Mouse (Mus musculus): Measurements from ENCODE around the gene Colgalt1. TPM values are rescaled to one million over a fixed set of nuclear protein-coding genes. Genes with fewer than 3 reads are reported as not detected.

The Colgalt1 gene
- polyA plus RNA-seq, 1 experiment from 2014 or later: 98.9 TPM

GRCm38 (mm10) chr8:71601939-71602665 is 8.7 kb upstream of the Colgalt1 start:
- peaks cover 30% of the 10 kb centered on the region for H3K27me3 ChIP-seq
- H3K9ac ChIP-seq: peak overlapping the region; percentile 12; the same call in 1 of the 2 replicates
- peak overlapping the region; percentile 40 for H3K4me3 ChIP-seq (replicated peaks)
- H3K27ac ChIP-seq (replicated peaks): no peak overlapping the region
- no peaks in the 10 kb centered on the region for H3K9me3 ChIP-seq (replicated peaks)
- H3K4me1 ChIP-seq: peaks cover 21% of the 10 kb centered on the region
- 0 out of 2 replicates have a peak, but pooled peaks cover 5% of the 10 kb centered on the region for H3K36me3 ChIP-seq
- WGBS: 2% methylated on average over 65 of the region's 65 CpGs
- H3K4me2 ChIP-seq (replicated peaks): peak overlapping the region; percentile 67
- peak; percentile 5; the same call in 1 of the 2 replicates for ATAC-seq (ENCODE audit: insufficient number of reproducible peaks, low FRiP score, low TSS enrichment, low read depth)

- Histone ChIP-seq H3K9ac (peak overlapping the region; percentile 12; the same call in 1 of the 2 replicates), H3K27ac (replicated peaks) (0 out of 2 replicates have a peak overlapping the region, but pooled peaks have one; percentile 34), H3K4me1 (peaks cover 19% of the 10 kb centered on the region), H3K9me3 (replicated peaks) (no peaks in the 10 kb centered on the region), H3K4me2 (replicated peaks) (peak overlapping the region; percentile 67), H3K4me3 (replicated peaks) (peak overlapping the region; percentile 40), H3K27me3 (peaks cover 30% of the 10 kb centered on the region), H3K36me3 (0 out of 2 replicates have a peak, but pooled peaks cover 5% of the 10 kb centered on the region)
- peak; percentile 77 for ATAC-seq (ENCODE audit: insufficient number of reproducible peaks, low FRiP score, low TSS enrichment, low read depth)
- 2% methylated on average over 32 of the region's 32 CpGs for WGBS
These were observed 8.0 kb upstream of the Colgalt1 start for GRCm38 (mm10) chr8:71602666-71603334.

- no peak for ATAC-seq (ENCODE audit: insufficient number of reproducible peaks, low FRiP score, low TSS enrichment, low read depth)
- no peak overlapping the region for H3K27ac ChIP-seq (replicated peaks)
- peaks cover 30% of the 10 kb centered on the region for H3K27me3 ChIP-seq
- no peak overlapping the region for H3K4me2 ChIP-seq (replicated peaks)
- no peak overlapping the region for H3K4me3 ChIP-seq (replicated peaks)
- H3K4me1 ChIP-seq: peaks cover 19% of the 10 kb centered on the region
- no peak overlapping the region for H3K9ac ChIP-seq
- H3K36me3 ChIP-seq: 0 out of 2 replicates have a peak, but pooled peaks cover 5% of the 10 kb centered on the region
- WGBS: 55% methylated on average over 7 of the region's 7 CpGs
- no peaks in the 10 kb centered on the region for H3K9me3 ChIP-seq (replicated peaks)
These were observed 6.8 kb upstream of the Colgalt1 start for GRCm38 (mm10) chr8:71604021-71604420.

GRCm38 (mm10) chr8:71612141-71612540 is 1.3 kb downstream of the Colgalt1 start:
- H3K4me3 ChIP-seq (replicated peaks): peak overlapping the region; percentile 88
- no peaks in the 10 kb centered on the region for H3K9me3 ChIP-seq (replicated peaks)
- ATAC-seq (ENCODE audit: insufficient number of reproducible peaks, low FRiP score, low TSS enrichment, low read depth): no peak
- H3K27ac ChIP-seq (replicated peaks): no peak overlapping the region
- H3K36me3 ChIP-seq: peaks cover 39% of the 10 kb centered on the region
- H3K27me3 ChIP-seq: no peaks in the 10 kb centered on the region
- 47% methylated on average over 5 of the region's 5 CpGs for WGBS
- H3K4me1 ChIP-seq: peaks cover 13% of the 10 kb centered on the region
- H3K4me2 ChIP-seq (replicated peaks): peak overlapping the region; percentile 71
- H3K9ac ChIP-seq: peak overlapping the region; percentile 83; the same call in 1 of the 2 replicates

GRCm38 (mm10) chr8:71613418-71613817 is 2.6 kb downstream of the Colgalt1 start:
- no peak for ATAC-seq (ENCODE audit: insufficient number of reproducible peaks, low FRiP score, low TSS enrichment, low read depth)
- Histone ChIP-seq H3K4me3 (replicated peaks) (no peak overlapping the region), H3K9ac (no peak overlapping the region), H3K4me2 (replicated peaks) (no peak overlapping the region), H3K27ac (replicated peaks) (0 out of 2 replicates have a peak overlapping the region, but pooled peaks have one; percentile 2), H3K9me3 (replicated peaks) (no peaks in the 10 kb centered on the region), H3K36me3 (peaks cover 51% of the 10 kb centered on the region), H3K27me3 (no peaks in the 10 kb centered on the region), H3K4me1 (peaks cover 13% of the 10 kb centered on the region)
- WGBS: 40% methylated on average over 4 of the region's 4 CpGs

- no peak for ATAC-seq (ENCODE audit: insufficient number of reproducible peaks, low FRiP score, low TSS enrichment, low read depth)
- H3K36me3 ChIP-seq: peaks cover 97% of the 10 kb centered on the region
- no peak overlapping the region for H3K4me3 ChIP-seq (replicated peaks)
- H3K4me2 ChIP-seq (replicated peaks): no peak overlapping the region
- no peaks in the 10 kb centered on the region for H3K4me1 ChIP-seq
- H3K27ac ChIP-seq (replicated peaks): no peak overlapping the region
- H3K27me3 ChIP-seq: no peaks in the 10 kb centered on the region
- no peak overlapping the region for H3K9ac ChIP-seq
- WGBS: 100% methylated on average over 2 of the region's 2 CpGs
- H3K9me3 ChIP-seq (replicated peaks): peaks cover 11% of the 10 kb centered on the region
These were observed 9.0 kb downstream of the Colgalt1 start for GRCm38 (mm10) chr8:71619786-71620185.

- peaks cover 64% of the 10 kb centered on the region for H3K36me3 ChIP-seq
- no peak for ATAC-seq (ENCODE audit: insufficient number of reproducible peaks, low FRiP score, low TSS enrichment, low read depth)
- H3K9ac ChIP-seq: no peak overlapping the region
- H3K4me3 ChIP-seq (replicated peaks): no peak overlapping the region
- 68% methylated on average over 1 of the region's 1 CpGs for WGBS
- H3K9me3 ChIP-seq (replicated peaks): peaks cover 11% of the 10 kb centered on the region
- peaks cover 33% of the 10 kb centered on the region for H3K4me1 ChIP-seq
- H3K4me2 ChIP-seq (replicated peaks): no peak overlapping the region
- peaks cover 3% of the 10 kb centered on the region; the same call in 1 of the 2 replicates for H3K27me3 ChIP-seq
- no peak overlapping the region for H3K27ac ChIP-seq (replicated peaks)
These were observed 14.3 kb downstream of the Colgalt1 start for GRCm38 (mm10) chr8:71625088-71625487.

GRCm38 (mm10) chr8:71626753-71627152 is 16.0 kb downstream of the Colgalt1 start:
- H3K4me1 ChIP-seq: peaks cover 34% of the 10 kb centered on the region
- H3K4me2 ChIP-seq (replicated peaks): no peak overlapping the region
- no peak overlapping the region for H3K4me3 ChIP-seq (replicated peaks)
- no peak overlapping the region for H3K9ac ChIP-seq
- H3K36me3 ChIP-seq: peaks cover 47% of the 10 kb centered on the region
- peak overlapping the region; percentile 68 for H3K27ac ChIP-seq (replicated peaks)
- 73% methylated on average over 9 of the region's 9 CpGs for WGBS
- peaks cover 11% of the 10 kb centered on the region for H3K9me3 ChIP-seq (replicated peaks)
- ATAC-seq (ENCODE audit: insufficient number of reproducible peaks, low FRiP score, low TSS enrichment, low read depth): no peak
- H3K27me3 ChIP-seq: peaks cover 7% of the 10 kb centered on the region

GRCm38 (mm10) chr8:71627265-71628099 is 16.7 kb downstream of the Colgalt1 start:
- peak overlapping the region; percentile 86 for H3K27ac ChIP-seq (replicated peaks)
- peaks cover 40% of the 10 kb centered on the region for H3K36me3 ChIP-seq
- no peak for ATAC-seq (ENCODE audit: insufficient number of reproducible peaks, low FRiP score, low TSS enrichment, low read depth)
- H3K9me3 ChIP-seq (replicated peaks): peaks cover 7% of the 10 kb centered on the region
- no peak overlapping the region for H3K4me2 ChIP-seq (replicated peaks)
- H3K4me1 ChIP-seq: peaks cover 34% of the 10 kb centered on the region
- H3K27me3 ChIP-seq: peaks cover 7% of the 10 kb centered on the region
- H3K9ac ChIP-seq: no peak overlapping the region
- 37% methylated on average over 9 of the region's 9 CpGs for WGBS
- no peak overlapping the region for H3K4me3 ChIP-seq (replicated peaks)

- no peak for ATAC-seq (ENCODE audit: insufficient number of reproducible peaks, low FRiP score, low TSS enrichment, low read depth)
These were observed 17.7 kb downstream of the Colgalt1 start for GRCm38 (mm10) chr8:71628396-71629095.

More at GRCm38 (mm10) chr8:71628396-71629095, 17.7 kb downstream of the Colgalt1 start:
- peaks cover 7% of the 10 kb centered on the region for H3K27me3 ChIP-seq
- H3K9me3 ChIP-seq (replicated peaks): no peaks in the 10 kb centered on the region
- H3K4me2 ChIP-seq (replicated peaks): peak overlapping the region; percentile 99
- peaks cover 34% of the 10 kb centered on the region for H3K4me1 ChIP-seq
- 4% methylated on average over 16 of the region's 16 CpGs for WGBS
- H3K9ac ChIP-seq: peak overlapping the region; percentile 54
- H3K4me3 ChIP-seq (replicated peaks): peak overlapping the region; percentile 58
- peak overlapping the region; percentile 86 for H3K27ac ChIP-seq (replicated peaks)
- peaks cover 29% of the 10 kb centered on the region for H3K36me3 ChIP-seq

All from embryonic facial prominence, embryonic 15.5 days (tissue).